Mouse (Mus musculus) cerebellum, adult 2 months (tissue): ENCODE data around the gene Ugt1a8.

ENCODE experiments used
- CTCF ChIP-seq: fragments of 200-500 bp; IDR thresholded peaks from 2 replicates; pipeline ENCODE4 v1.5.1; 2011; ENCODE audit warnings: low read depth, mild to moderate bottlenecking, control low read depth, low read length, moderate library complexity, borderline replicate concordance; ENCODE audit not compliant: insufficient read depth
- POLR2A ChIP-seq: fragments of 200-500 bp; IDR thresholded peaks from 2 replicates; pipeline ENCODE4 v1.6.1; 2011; ENCODE audit warnings: low read length, control low read depth, borderline replicate concordance; ENCODE audit not compliant: insufficient read depth

DNA sequence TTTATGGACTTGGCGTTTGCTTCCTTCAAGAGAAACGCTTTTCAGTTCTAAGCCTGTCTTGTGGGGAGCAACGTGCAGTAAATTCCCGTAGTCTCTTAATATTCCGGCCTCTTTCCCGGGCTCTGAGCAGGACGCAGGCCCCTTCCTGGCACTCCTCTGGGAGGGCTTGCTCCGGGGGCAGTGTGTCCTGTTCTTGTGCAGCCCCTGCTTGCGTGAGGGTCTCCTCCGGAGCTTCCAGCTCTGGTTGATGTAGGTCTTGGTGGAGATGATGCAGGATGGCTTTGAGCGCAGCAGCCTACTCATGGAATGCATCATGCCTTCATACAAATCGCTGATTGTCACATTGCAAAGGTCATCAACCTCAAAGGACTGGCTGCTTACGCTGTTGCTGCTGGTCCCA lies 178.5 kb downstream of the Ugt1a8 start:
- TF ChIP-seq CTCF (no peak), POLR2A (no peak)
